Mouse (Mus musculus) lung, adult 2 months (tissue): Measurements from ENCODE around the gene A930004D18Rik. TPM values are rescaled to one million over a fixed set of nuclear protein-coding genes. Genes with fewer than 3 reads are reported as not detected.

ENCODE experiments used
- DNase-seq: peaks from one replicate; pipeline ENCODE4 v3.0.0; 2022
- H3K4me1 ChIP-seq: fragments of 200-500 bp; 2 replicates; pipeline ENCODE4 v1.6.1; 2011; ENCODE audit warnings: low read length; ENCODE audit not compliant: control insufficient read depth, insufficient read depth
- H3K4me3 ChIP-seq: fragments of 200-500 bp; replicated peaks from 2 replicates; pipeline ENCODE3; 2011; ENCODE audit warnings: low read depth, mild to moderate bottlenecking, control low read depth, low read length; ENCODE audit errors: extremely low read depth
- CTCF ChIP-seq: fragments of 200-500 bp; IDR thresholded peaks from 2 replicates; pipeline ENCODE4 v1.5.1; 2011; ENCODE audit warnings: mild to moderate bottlenecking, low read length, control low read depth; ENCODE audit not compliant: insufficient read depth
- POLR2A ChIP-seq: fragments of 200-500 bp; IDR thresholded peaks from 2 replicates; pipeline ENCODE4 v1.6.1; 2011; ENCODE audit warnings: low read depth, mild to moderate bottlenecking, control low read depth, low read length, borderline replicate concordance; ENCODE audit errors: extremely low read depth
- WGBS: fragments of 180-500 bp; shearing (Covaris S2); methylation state at CpG from one replicate; pipeline ENCODE4 v1.1.7; 2018; 5-methylcytosine and 5-hydroxymethylcytosine counted together
- polyA plus RNA-seq: library from polyadenylated mRNA; depleted of rRNA; stranded (reverse); fragments of >200 nt; gene quantifications from 2 replicates; pipeline ENCODE4 v1.2.3, GENCODE M21; 2012

Gene A930004D18Rik
- polyA plus RNA-seq, 1 experiment, result 4.4 TPM

GRCm38 (mm10) chr2:18039566-18040290 is 2.2 kb upstream of the A930004D18Rik start:
- WGBS, result 58% methylated on average over 46 of the region's 46 CpGs
- Histone ChIP-seq H3K4me1 (no peaks in the 10 kb centered on the region), H3K4me3 (no peak overlapping the region)
- TF ChIP-seq POLR2A, result no peak
- TF ChIP-seq CTCF, result no peak
- DNase-seq, result no peak

- Histone ChIP-seq H3K4me3 (no peak overlapping the region), H3K4me1 (no peaks in the 10 kb centered on the region)
- no peak for DNase-seq
- WGBS, result 92% methylated on average over 10 of the region's 10 CpGs
- no peak for TF ChIP-seq POLR2A
- TF ChIP-seq CTCF, result no peak
These were observed 1.4 kb upstream of the A930004D18Rik start for GRCm38 (mm10) chr2:18038895-18039371.

GRCm38 (mm10) chr2:18038141-18038752 is 710 bp upstream of the A930004D18Rik start:
- WGBS, result 76% methylated on average over 3 of the region's 3 CpGs
- no peak for DNase-seq
- Histone ChIP-seq H3K4me3 (no peak overlapping the region), H3K4me1 (no peaks in the 10 kb centered on the region)
- TF ChIP-seq CTCF (no peak), POLR2A (no peak)

GRCm38 (mm10) chr2:18034371-18035250 is 2.9 kb downstream of the A930004D18Rik start:
- Histone ChIP-seq H3K4me3 (no peak overlapping the region), H3K4me1 (peaks cover 7% of the 10 kb centered on the region)
- no peak for DNase-seq
- WGBS, result 94% methylated on average over 10 of the region's 10 CpGs
- TF ChIP-seq CTCF, result no peak
- TF ChIP-seq POLR2A, result no peak

- WGBS, result 91% methylated on average over 10 of the region's 10 CpGs
- Histone ChIP-seq H3K4me3 (no peak overlapping the region), H3K4me1 (peaks cover 7% of the 10 kb centered on the region)
- TF ChIP-seq CTCF (no peak), POLR2A (no peak)
- no peak for DNase-seq
These were observed 4.1 kb downstream of the A930004D18Rik start for GRCm38 (mm10) chr2:18033166-18034108.

GRCm38 (mm10) chr2:18032538-18032895 is 5.0 kb downstream of the A930004D18Rik start:
- Histone ChIP-seq H3K4me3 (no peak overlapping the region), H3K4me1 (peaks cover 7% of the 10 kb centered on the region)
- DNase-seq, result no peak
- TF ChIP-seq POLR2A (no peak), CTCF (no peak)
- 91% methylated on average over 5 of the region's 5 CpGs for WGBS

- peak overlapping the region; percentile 52 for H3K4me3 ChIP-seq
- DNase-seq, result no peak
- WGBS, result 19% methylated on average over 34 of the region's 34 CpGs
These were observed 5.6 kb downstream of the A930004D18Rik start for GRCm38 (mm10) chr2:18031831-18032537.

GRCm38 (mm10) chr2:18031271-18031821 is 6.2 kb downstream of the A930004D18Rik start:
- DNase-seq, result no peak
- no peak for TF ChIP-seq CTCF
- TF ChIP-seq POLR2A, result no peak
- H3K4me3 ChIP-seq, result peak overlapping the region; percentile 52
- WGBS, result 26% methylated on average over 26 of the region's 26 CpGs
- peaks cover 7% of the 10 kb centered on the region for H3K4me1 ChIP-seq

More at GRCm38 (mm10) chr2:18031831-18032537, 5.6 kb downstream of the A930004D18Rik start:
- H3K4me1 ChIP-seq, result peaks cover 7% of the 10 kb centered on the region
- no peak for TF ChIP-seq POLR2A
- no peak for TF ChIP-seq CTCF

GRCm38 (mm10) chr2:18030581-18030980 is 7.0 kb downstream of the A930004D18Rik start:
- Histone ChIP-seq H3K4me3 (no peak overlapping the region), H3K4me1 (peaks cover 9% of the 10 kb centered on the region)
- no peak for TF ChIP-seq CTCF
- TF ChIP-seq POLR2A, result no peak
- 81% methylated on average over 8 of the region's 8 CpGs for WGBS
- DNase-seq, result no peak
